Mouse (Mus musculus) kidney, adult 2 months (tissue): ENCODE data around the gene Setd1b. TPM values are rescaled to one million over a fixed set of nuclear protein-coding genes. Genes with fewer than 3 reads are reported as not detected.
"Not testable (repeated sequence)": the region's sequence is repeated elsewhere in the genome, so short reads cannot be mapped to it uniquely, and the experiment has no call there.

Experiments used
- DNase-seq: peaks from one replicate; pipeline ENCODE4 v3.0.0; 2021
- H3K27ac ChIP-seq: fragments of 200-500 bp; 2 replicates; pipeline ENCODE4 v1.5.1; 2012; ENCODE audit warnings: low read depth, low read length, control low read depth, inconsistent platforms; ENCODE audit not compliant: insufficient read depth
- H3K27me3 ChIP-seq: fragments of 200-500 bp; replicated peaks from 2 replicates; pipeline ENCODE4 v1.6.1; 2012; ENCODE audit warnings: mild to moderate bottlenecking, moderate library complexity, low read length, inconsistent platforms; ENCODE audit not compliant: control insufficient read depth, insufficient read depth
- H3K36me3 ChIP-seq: fragments of 200-500 bp; 2 replicates; pipeline ENCODE4 v1.6.1; 2012; ENCODE audit warnings: mild to moderate bottlenecking, moderate library complexity, low read length, inconsistent platforms; ENCODE audit not compliant: control insufficient read depth, insufficient read depth
- H3K4me1 ChIP-seq: fragments of 200-500 bp; 2 replicates; pipeline ENCODE4 v1.6.1; 2011; ENCODE audit warnings: low read length; ENCODE audit not compliant: control insufficient read depth, insufficient read depth
- H3K4me3 ChIP-seq: fragments of 200-500 bp; 2 replicates; pipeline ENCODE4 v1.5.1; 2011; ENCODE audit warnings: mild to moderate bottlenecking, low read depth, low read length, control low read depth; ENCODE audit not compliant: insufficient read depth
- CTCF ChIP-seq: fragments of 200-500 bp; conservative IDR thresholded peaks from 2 replicates; pipeline ENCODE4 v1.5.1; 2011; ENCODE audit warnings: low read depth, mild to moderate bottlenecking, control low read depth, low read length, moderate library complexity, mixed read lengths; ENCODE audit not compliant: insufficient read depth, insufficient read length
- POLR2A ChIP-seq: fragments of 200-500 bp; IDR thresholded peaks from one replicate; pipeline ENCODE4 v1.6.1; 2011; ENCODE audit warnings: low read depth, low read length, control low read depth
- WGBS: fragments of 180-500 bp; shearing (Covaris S2); methylation state at CpG from one replicate; pipeline ENCODE4 v1.1.7; 2018; 5-methylcytosine and 5-hydroxymethylcytosine counted together
- polyA plus RNA-seq: library from polyadenylated mRNA; depleted of rRNA; stranded (reverse); fragments of >200 nt; gene quantifications from 2 replicates; pipeline ENCODE4 v1.2.3, GENCODE M21; 2012; rRNA removed

Gene Setd1b
- polyA plus RNA-seq, 1 experiment = 8.8 TPM

DNA sequence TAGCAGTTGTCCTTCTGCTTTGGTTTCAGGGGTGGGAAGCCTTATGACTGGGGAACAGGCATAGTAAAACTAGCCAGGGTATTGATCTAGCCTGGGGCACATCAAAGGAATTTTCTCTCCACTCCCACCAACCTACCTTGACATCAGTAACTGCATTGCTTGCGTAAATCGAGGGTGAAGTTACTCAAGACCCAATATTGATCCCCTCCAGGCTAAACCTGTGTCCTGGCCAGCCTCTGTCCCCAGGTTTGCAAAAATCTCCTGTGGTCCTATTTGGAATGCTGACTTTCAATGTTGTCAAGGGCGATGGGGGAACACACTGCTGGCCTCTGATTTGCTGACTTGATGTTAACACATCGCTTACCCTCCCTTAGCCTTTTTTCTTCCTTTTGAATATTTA is 54.8 kb downstream of the Setd1b start:
- Histone ChIP-seq H3K4me1 (0 out of 2 replicates have a peak, but pooled peaks cover 3% of the 10 kb centered on the region), H3K36me3 (no peaks in the 10 kb centered on the region), H3K27me3 (no peaks in the 10 kb centered on the region), H3K4me3 (no peak overlapping the region), H3K27ac (no peak overlapping the region)
- DNase-seq = no peak
- TF ChIP-seq POLR2A = no peak
- TF ChIP-seq CTCF = no peak
- 79% methylated on average over 4 of the region's 4 CpGs for WGBS

DNA sequence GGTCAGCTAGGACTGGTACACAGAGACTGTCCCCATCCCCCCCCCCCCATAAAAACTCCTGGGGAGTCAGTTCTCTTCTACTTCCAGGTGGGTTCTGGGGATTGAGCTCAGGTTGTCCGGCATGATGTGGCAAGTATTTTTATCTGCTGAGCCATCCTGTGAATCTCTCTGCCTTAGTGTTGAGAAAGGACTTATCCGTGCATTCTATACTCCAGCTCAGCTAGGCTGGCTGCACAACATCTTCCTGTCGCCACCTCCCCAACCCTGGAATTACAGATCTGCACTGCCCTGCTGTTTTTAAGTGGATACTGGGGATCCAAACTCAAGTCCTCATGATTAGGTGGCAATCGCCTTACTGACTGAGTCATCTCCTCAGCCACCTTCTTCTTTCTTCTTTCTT is 56.5 kb downstream of the Setd1b start:
- H3K36me3 ChIP-seq = no peaks in the 10 kb centered on the region
- H3K4me1 ChIP-seq = 0 out of 2 replicates have a peak, but pooled peaks cover 3% of the 10 kb centered on the region
- TF ChIP-seq CTCF (no peak), POLR2A (no peak)
- H3K27ac ChIP-seq = no peak overlapping the region
- H3K27me3 ChIP-seq = no peaks in the 10 kb centered on the region
- 90% methylated on average over 4 of the region's 4 CpGs for WGBS
- no peak overlapping the region for H3K4me3 ChIP-seq
- no peak for DNase-seq

DNA sequence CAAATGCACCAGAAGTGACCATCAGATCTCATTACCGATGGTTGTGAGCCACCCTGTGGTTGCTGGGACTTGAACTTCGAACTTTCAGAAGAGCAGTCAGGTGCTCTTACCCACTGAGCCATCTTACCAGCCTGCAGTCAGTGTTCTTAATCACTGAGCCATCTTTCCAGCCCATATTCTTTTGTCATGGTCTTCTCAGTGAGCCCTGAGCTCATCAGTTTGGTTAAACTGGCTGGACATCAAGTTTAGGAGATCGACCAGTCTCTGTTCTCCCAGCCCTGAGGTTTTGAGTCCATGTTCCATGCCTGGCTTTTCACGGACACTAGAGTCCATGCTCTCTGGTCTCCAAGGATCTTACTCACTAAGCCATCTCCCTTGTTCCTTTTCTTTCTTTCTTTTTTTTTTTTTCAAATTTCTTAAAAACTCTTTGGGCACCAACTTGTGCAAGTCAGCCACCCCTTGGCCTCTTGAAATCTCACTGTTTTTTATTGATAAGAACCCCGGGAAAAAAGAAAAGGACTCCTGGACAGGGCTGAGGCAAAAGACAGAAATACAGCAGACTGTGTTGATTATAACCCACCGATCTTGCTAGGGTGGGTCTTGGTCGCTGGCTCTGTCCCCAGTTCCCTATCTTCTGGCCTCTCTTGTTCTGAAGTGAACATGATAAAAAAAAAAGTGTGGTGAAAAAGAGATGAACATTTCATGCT is 59.0 kb downstream of the Setd1b start:
- H3K4me1 ChIP-seq, H3K36me3 ChIP-seq, H3K27ac ChIP-seq, H3K27me3 ChIP-seq, H3K4me3 ChIP-seq, DNase-seq: not testable (repeated sequence)
- WGBS = 64% methylated on average over 7 of the region's 7 CpGs

DNA sequence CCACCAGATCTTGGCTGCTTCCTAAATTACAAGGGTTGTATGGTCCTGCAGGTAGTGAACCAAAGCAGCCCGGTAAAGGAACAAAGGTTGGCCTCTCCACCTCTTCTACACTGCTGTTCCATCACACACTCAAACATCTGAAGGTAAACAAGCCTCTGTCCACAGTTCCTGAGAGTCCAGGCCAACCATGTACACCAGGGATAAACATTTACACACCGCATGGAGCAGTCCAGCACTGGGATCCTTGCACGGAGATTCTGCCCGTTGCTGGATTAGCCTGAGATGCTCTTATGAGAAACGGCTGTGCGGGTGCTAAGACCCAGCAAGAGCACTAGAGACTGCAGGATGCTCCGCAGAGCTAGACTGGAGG is 59.5 kb downstream of the Setd1b start:
- Histone ChIP-seq H3K4me1 (0 out of 2 replicates have a peak, but pooled peaks cover 3% of the 10 kb centered on the region), H3K36me3 (no peaks in the 10 kb centered on the region), H3K27ac (no peak overlapping the region), H3K27me3 (no peaks in the 10 kb centered on the region), H3K4me3 (no peak overlapping the region)
- 58% methylated on average over 7 of the region's 7 CpGs for WGBS
- DNase-seq = peak; percentile 83
- no peak for TF ChIP-seq CTCF
- TF ChIP-seq POLR2A = no peak

DNA sequence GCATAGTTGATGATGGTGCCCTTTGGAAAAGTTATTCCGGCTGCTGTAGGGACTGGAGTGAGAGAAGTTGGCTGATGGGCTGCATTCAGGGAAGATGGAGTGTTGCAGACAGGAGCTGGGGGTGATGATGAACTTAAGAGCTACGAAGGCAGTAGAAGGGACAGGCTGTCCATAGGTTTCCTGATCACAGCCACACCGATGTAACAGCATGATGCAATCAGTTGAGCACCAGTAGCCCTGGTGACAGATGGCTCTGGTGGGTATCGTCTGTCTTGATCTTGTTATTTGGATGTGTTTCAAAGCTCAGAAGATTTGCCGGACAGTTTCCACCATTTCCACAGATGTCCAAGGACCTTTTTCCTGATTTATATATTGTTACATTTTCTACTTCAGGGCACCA is 60.0 kb downstream of the Setd1b start:
- Histone ChIP-seq H3K4me1 (0 out of 2 replicates have a peak, but pooled peaks cover 3% of the 10 kb centered on the region), H3K27me3 (no peaks in the 10 kb centered on the region), H3K27ac (no peak overlapping the region), H3K4me3 (no peak overlapping the region), H3K36me3 (no peaks in the 10 kb centered on the region)
- TF ChIP-seq CTCF = no peak
- TF ChIP-seq POLR2A = no peak
- WGBS = 65% methylated on average over 5 of the region's 5 CpGs
- DNase-seq = no peak

DNA sequence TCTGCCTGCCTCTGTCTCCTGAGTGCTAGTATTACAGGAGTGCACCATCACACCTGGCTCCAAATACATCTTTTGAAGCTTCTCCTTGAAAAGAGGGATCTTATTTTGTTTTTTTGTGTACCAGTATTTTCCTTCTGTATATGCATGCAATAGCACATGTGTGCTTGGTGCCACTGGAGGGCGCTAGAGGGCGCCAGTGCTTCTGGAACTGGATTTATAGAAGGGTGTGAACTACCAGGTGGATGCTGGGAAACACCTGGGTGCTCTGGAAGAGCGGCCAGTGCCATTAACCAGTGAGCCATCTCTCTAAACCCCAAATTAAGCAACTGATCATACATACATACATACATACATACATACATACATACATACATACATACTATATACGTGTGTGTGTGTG is 60.8 kb downstream of the Setd1b start:
- WGBS = 42% methylated on average over 4 of the region's 4 CpGs
- not testable (repeated sequence) for H3K27ac ChIP-seq

DNA sequence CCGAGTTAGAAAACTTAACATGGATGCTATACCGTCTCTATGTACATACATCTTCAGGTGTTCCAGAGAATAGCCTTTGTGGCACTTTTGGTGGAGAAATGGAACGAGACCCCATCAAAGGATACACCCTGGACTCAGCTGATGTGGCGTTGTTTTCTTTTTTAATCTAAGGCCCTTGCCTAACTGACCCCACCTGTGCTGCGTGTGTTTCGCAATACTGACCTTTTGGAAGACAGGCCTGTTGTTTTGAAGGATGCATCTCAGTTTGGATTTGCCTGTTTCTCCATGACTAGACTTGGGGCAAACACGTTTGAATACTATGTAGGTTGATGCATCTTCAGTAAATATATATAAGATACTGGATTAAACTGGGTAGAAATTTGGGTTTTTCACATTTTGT is 61.6 kb downstream of the Setd1b start:
- H3K36me3 ChIP-seq, H3K4me3 ChIP-seq, H3K27ac ChIP-seq, H3K4me1 ChIP-seq, H3K27me3 ChIP-seq, DNase-seq: not testable (repeated sequence)
- WGBS = 79% methylated on average over 7 of the region's 7 CpGs

More for the DNA sequence above, 60.8 kb downstream of the Setd1b start:
- not testable (repeated sequence) for H3K27me3 ChIP-seq, H3K4me1 ChIP-seq, H3K36me3 ChIP-seq, DNase-seq, H3K4me3 ChIP-seq

Other genes starting within 250 kb of the Setd1b start
- gene Kdm2b, start 152.4 kb upstream of the Setd1b start, polyA plus RNA-seq = 9.6 and 10.9 TPM in 2 replicates
- 63.2 and 90.6 TPM in 2 replicates for gene Orai1, start 127.1 kb upstream of the Setd1b start, polyA plus RNA-seq
- gene Morn3, start 95.2 kb upstream of the Setd1b start, polyA plus RNA-seq = 0.06 and 0.08 TPM in 2 replicates
- gene Tmem120b, start 73.8 kb upstream of the Setd1b start, polyA plus RNA-seq = 9.9 and 12.7 TPM in 2 replicates
- gene Rhof, start 9.5 kb upstream of the Setd1b start, polyA plus RNA-seq = 12.1 and 13.4 TPM in 2 replicates
- gene Psmd9, start 27.2 kb downstream of the Setd1b start, polyA plus RNA-seq = 34.2 and 35.1 TPM in 2 replicates
- 418 and 439 TPM in 2 replicates for gene Hpd, start 40.5 kb downstream of the Setd1b start, polyA plus RNA-seq
- 2.6 and 2.9 TPM in 2 replicates for gene Wdr66, start 109.9 kb downstream of the Setd1b start, polyA plus RNA-seq
- 23.4 and 25.4 TPM in 2 replicates for gene Bcl7a, start 201.6 kb downstream of the Setd1b start, polyA plus RNA-seq